Mouse (Mus musculus): ENCODE data around the gene Nedd9. TPM values are rescaled to one million over a fixed set of nuclear protein-coding genes. Genes with fewer than 3 reads are reported as not detected.

Nedd9 gene
- polyA plus RNA-seq, 1 experiment from 2014 or later, result 15.9 TPM

GRCm38 (mm10) chr13:41392191-41392590 is 95.0 kb downstream of the Nedd9 start:
- Histone ChIP-seq H3K27ac (no peak overlapping the region), H3K4me2 (replicated peaks) (no peak overlapping the region), H3K36me3 (no peaks in the 10 kb centered on the region), H3K9me3 (no peaks in the 10 kb centered on the region), H3K27me3 (no peaks in the 10 kb centered on the region), H3K4me3 (replicated peaks) (no peak overlapping the region), H3K4me1 (replicated peaks) (no peaks in the 10 kb centered on the region), H3K9ac (replicated peaks) (no peak overlapping the region)
- ATAC-seq, result no peak
- WGBS, result 95% methylated on average over 2 of the region's 2 CpGs

- Histone ChIP-seq H3K27ac (no peak overlapping the region), H3K4me3 (replicated peaks) (no peak overlapping the region), H3K9me3 (no peaks in the 10 kb centered on the region), H3K36me3 (no peaks in the 10 kb centered on the region), H3K9ac (replicated peaks) (no peak overlapping the region), H3K27me3 (no peaks in the 10 kb centered on the region), H3K4me1 (replicated peaks) (no peaks in the 10 kb centered on the region), H3K4me2 (replicated peaks) (no peak overlapping the region)
- no peak for ATAC-seq
- WGBS, result 99% methylated on average over 2 of the region's 2 CpGs
These were observed 96.5 kb downstream of the Nedd9 start for GRCm38 (mm10) chr13:41390698-41391097.

- H3K27ac ChIP-seq, result no peak overlapping the region
- no peaks in the 10 kb centered on the region for H3K9me3 ChIP-seq
- H3K9ac ChIP-seq (replicated peaks), result no peak overlapping the region
- no peak overlapping the region for H3K4me3 ChIP-seq (replicated peaks)
- H3K36me3 ChIP-seq, result no peaks in the 10 kb centered on the region
- H3K4me2 ChIP-seq (replicated peaks), result no peak overlapping the region
- H3K27me3 ChIP-seq, result no peaks in the 10 kb centered on the region
- 45% methylated on average over 4 of the region's 4 CpGs for WGBS
- H3K4me1 ChIP-seq (replicated peaks), result no peaks in the 10 kb centered on the region
- no peak for ATAC-seq
These were observed 100.6 kb downstream of the Nedd9 start for GRCm38 (mm10) chr13:41386581-41386980.

GRCm38 (mm10) chr13:41384896-41385295 is 102.3 kb downstream of the Nedd9 start:
- no peak for ATAC-seq
- 85% methylated on average over 4 of the region's 4 CpGs for WGBS

GRCm38 (mm10) chr13:41382635-41383034 is 104.5 kb downstream of the Nedd9 start:
- Histone ChIP-seq H3K36me3 (no peaks in the 10 kb centered on the region), H3K4me2 (replicated peaks) (no peak overlapping the region), H3K4me1 (replicated peaks) (no peaks in the 10 kb centered on the region), H3K27me3 (no peaks in the 10 kb centered on the region), H3K27ac (no peak overlapping the region), H3K9ac (replicated peaks) (no peak overlapping the region), H3K9me3 (no peaks in the 10 kb centered on the region), H3K4me3 (replicated peaks) (no peak overlapping the region)
- no peak for ATAC-seq

More at GRCm38 (mm10) chr13:41384896-41385295, 102.3 kb downstream of the Nedd9 start:
- Histone ChIP-seq H3K27me3 (no peaks in the 10 kb centered on the region), H3K27ac (no peak overlapping the region), H3K4me3 (replicated peaks) (no peak overlapping the region), H3K4me1 (replicated peaks) (no peaks in the 10 kb centered on the region), H3K9me3 (no peaks in the 10 kb centered on the region), H3K4me2 (replicated peaks) (no peak overlapping the region), H3K9ac (replicated peaks) (no peak overlapping the region), H3K36me3 (no peaks in the 10 kb centered on the region)

GRCm38 (mm10) chr13:41381806-41382546 is 105.2 kb downstream of the Nedd9 start:
- H3K9ac ChIP-seq (replicated peaks), result no peak overlapping the region
- no peaks in the 10 kb centered on the region for H3K36me3 ChIP-seq
- no peak for ATAC-seq
- H3K27me3 ChIP-seq, result no peaks in the 10 kb centered on the region
- H3K4me3 ChIP-seq (replicated peaks), result no peak overlapping the region
- WGBS, result 90% methylated on average over 5 of the region's 5 CpGs
- H3K27ac ChIP-seq, result no peak overlapping the region
- no peaks in the 10 kb centered on the region for H3K9me3 ChIP-seq
- no peak overlapping the region for H3K4me2 ChIP-seq (replicated peaks)
- H3K4me1 ChIP-seq (replicated peaks), result no peaks in the 10 kb centered on the region

- no peaks in the 10 kb centered on the region for H3K27me3 ChIP-seq
- H3K36me3 ChIP-seq, result no peaks in the 10 kb centered on the region
- no peak overlapping the region for H3K4me2 ChIP-seq (replicated peaks)
- no peak overlapping the region for H3K27ac ChIP-seq
- H3K4me3 ChIP-seq (replicated peaks), result no peak overlapping the region
- WGBS, result 82% methylated on average over 7 of the region's 7 CpGs
- ATAC-seq, result no peak
- no peaks in the 10 kb centered on the region; the same call in 1 of the 2 replicates for H3K4me1 ChIP-seq (replicated peaks)
- H3K9me3 ChIP-seq, result no peaks in the 10 kb centered on the region
- no peak overlapping the region for H3K9ac ChIP-seq (replicated peaks)
These were observed 105.9 kb downstream of the Nedd9 start for GRCm38 (mm10) chr13:41381041-41381805.

- H3K36me3 ChIP-seq, result no peaks in the 10 kb centered on the region
- H3K27me3 ChIP-seq, result no peaks in the 10 kb centered on the region
- H3K4me2 ChIP-seq (replicated peaks), result no peak overlapping the region
- peaks cover 6% of the 10 kb centered on the region; the same call in 1 of the 2 replicates for H3K4me1 ChIP-seq (replicated peaks)
- ATAC-seq, result no peak
- no peak overlapping the region for H3K9ac ChIP-seq (replicated peaks)
- no peak overlapping the region for H3K27ac ChIP-seq
- H3K9me3 ChIP-seq, result no peaks in the 10 kb centered on the region
- no peak overlapping the region for H3K4me3 ChIP-seq (replicated peaks)
- WGBS, result 90% methylated on average over 4 of the region's 4 CpGs
These were observed 107.2 kb downstream of the Nedd9 start for GRCm38 (mm10) chr13:41379951-41380465.

GRCm38 (mm10) chr13:41378462-41378861 is 108.7 kb downstream of the Nedd9 start:
- 66% methylated on average over 5 of the region's 5 CpGs for WGBS
- peaks cover 6% of the 10 kb centered on the region; the same call in 1 of the 2 replicates for H3K4me1 ChIP-seq (replicated peaks)
- no peak overlapping the region for H3K4me3 ChIP-seq (replicated peaks)
- no peaks in the 10 kb centered on the region for H3K9me3 ChIP-seq
- H3K9ac ChIP-seq (replicated peaks), result no peak overlapping the region
- no peak for ATAC-seq
- H3K27me3 ChIP-seq, result no peaks in the 10 kb centered on the region
- H3K4me2 ChIP-seq (replicated peaks), result no peak overlapping the region
- H3K27ac ChIP-seq, result no peak overlapping the region
- no peaks in the 10 kb centered on the region for H3K36me3 ChIP-seq

- Histone ChIP-seq H3K4me2 (replicated peaks) (no peak overlapping the region), H3K36me3 (no peaks in the 10 kb centered on the region), H3K27me3 (no peaks in the 10 kb centered on the region), H3K27ac (no peak overlapping the region), H3K4me1 (replicated peaks) (peaks cover 6% of the 10 kb centered on the region; the same call in 1 of the 2 replicates), H3K4me3 (replicated peaks) (no peak overlapping the region), H3K9ac (replicated peaks) (no peak overlapping the region), H3K9me3 (no peaks in the 10 kb centered on the region)
- ATAC-seq, result no peak
- 89% methylated on average over 9 of the region's 9 CpGs for WGBS
These were observed 109.3 kb downstream of the Nedd9 start for GRCm38 (mm10) chr13:41377856-41378255.

- Histone ChIP-seq H3K4me3 (replicated peaks) (no peak overlapping the region), H3K36me3 (no peaks in the 10 kb centered on the region), H3K4me2 (replicated peaks) (no peak overlapping the region), H3K9me3 (no peaks in the 10 kb centered on the region), H3K4me1 (replicated peaks) (peaks cover 6% of the 10 kb centered on the region; the same call in 1 of the 2 replicates), H3K27me3 (no peaks in the 10 kb centered on the region), H3K9ac (replicated peaks) (no peak overlapping the region), H3K27ac (no peak overlapping the region)
- no peak for ATAC-seq
- WGBS, result 52% methylated on average over 2 of the region's 2 CpGs
These were observed 110.1 kb downstream of the Nedd9 start for GRCm38 (mm10) chr13:41377011-41377431.

GRCm38 (mm10) chr13:41376111-41376510 is 111.1 kb downstream of the Nedd9 start:
- H3K4me3 ChIP-seq (replicated peaks), result no peak overlapping the region
- no peaks in the 10 kb centered on the region for H3K9me3 ChIP-seq
- no peak overlapping the region for H3K27ac ChIP-seq
- WGBS, result 49% methylated on average over 4 of the region's 4 CpGs
- H3K9ac ChIP-seq (replicated peaks), result no peak overlapping the region
- H3K4me2 ChIP-seq (replicated peaks), result no peak overlapping the region
- ATAC-seq, result no peak
- H3K36me3 ChIP-seq, result no peaks in the 10 kb centered on the region
- no peaks in the 10 kb centered on the region for H3K27me3 ChIP-seq
- peaks cover 6% of the 10 kb centered on the region; the same call in 1 of the 2 replicates for H3K4me1 ChIP-seq (replicated peaks)
